Mouse (Mus musculus) adrenal gland, adult (tissue): ENCODE data around the gene Ackr4.

Experiments used
- DNase-seq, 2 experiments: peaks; one replicate each; pipeline ENCODE4 v3.0.0; 2022 to 2023; ENCODE audit warnings: low spot score in 1 of 2; ENCODE audit not compliant: inconsistent age in 2 of 2

The Ackr4 gene

DNA sequence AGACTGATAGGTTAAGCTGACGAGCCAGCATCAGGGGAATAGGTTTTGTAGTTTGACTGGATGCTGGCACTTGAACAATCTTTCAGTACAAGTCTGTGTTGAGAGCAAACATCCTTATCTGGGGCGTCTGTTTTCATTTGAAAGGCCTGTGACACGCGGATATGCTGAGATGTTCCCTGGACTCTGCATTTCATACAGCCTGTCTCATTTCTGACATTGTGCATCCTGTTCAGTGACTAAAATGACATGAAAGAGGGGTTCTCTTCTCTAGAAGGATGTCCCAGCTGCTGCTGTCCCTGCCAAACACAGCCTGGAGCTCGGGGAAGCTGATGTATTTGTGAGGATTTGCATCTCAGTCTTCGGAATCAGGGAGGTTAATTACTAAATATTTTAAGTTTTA, 19.3 kb downstream of the Ackr4 start:
- no peak for DNase-seq

DNA sequence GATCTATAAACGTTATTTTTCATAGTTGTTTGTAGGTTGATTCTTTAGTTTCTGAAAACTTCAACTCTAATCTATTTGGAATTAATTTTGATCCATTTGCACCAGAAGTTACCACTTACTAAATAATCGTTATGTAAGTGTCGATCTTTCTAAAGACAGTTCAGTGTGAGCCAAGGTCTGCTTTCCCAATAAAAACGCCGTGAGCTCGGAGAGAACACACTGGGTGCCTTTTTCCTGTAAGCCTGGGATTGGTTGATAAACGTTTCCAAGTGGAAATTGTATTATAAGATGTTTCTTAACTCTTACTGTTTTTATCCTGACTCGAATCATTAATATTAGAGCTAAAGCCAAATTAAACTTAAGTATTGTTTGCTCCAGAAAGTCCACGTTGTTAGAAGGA, 19.8 kb downstream of the Ackr4 start:
- no peak for DNase-seq

DNA sequence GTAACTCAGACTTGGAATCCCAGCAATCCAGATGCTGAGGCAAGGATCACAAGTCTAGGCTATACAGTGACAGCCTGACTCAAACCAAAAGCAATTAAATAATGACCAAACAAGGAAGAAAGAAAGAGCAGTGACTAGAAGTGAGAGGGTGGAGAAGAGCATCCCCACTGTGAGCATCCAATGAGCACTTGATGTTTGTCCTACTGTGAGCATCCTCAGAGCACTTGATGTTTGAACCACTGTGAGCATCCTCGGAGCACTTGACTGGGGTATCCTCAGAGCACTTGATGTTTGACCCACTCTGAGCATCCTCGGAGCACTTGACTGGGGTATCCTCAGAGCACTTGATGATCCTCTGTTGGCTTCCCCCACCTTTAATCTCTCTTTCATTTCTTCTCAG, 21.7 kb downstream of the Ackr4 start:
- no peak for DNase-seq

DNA sequence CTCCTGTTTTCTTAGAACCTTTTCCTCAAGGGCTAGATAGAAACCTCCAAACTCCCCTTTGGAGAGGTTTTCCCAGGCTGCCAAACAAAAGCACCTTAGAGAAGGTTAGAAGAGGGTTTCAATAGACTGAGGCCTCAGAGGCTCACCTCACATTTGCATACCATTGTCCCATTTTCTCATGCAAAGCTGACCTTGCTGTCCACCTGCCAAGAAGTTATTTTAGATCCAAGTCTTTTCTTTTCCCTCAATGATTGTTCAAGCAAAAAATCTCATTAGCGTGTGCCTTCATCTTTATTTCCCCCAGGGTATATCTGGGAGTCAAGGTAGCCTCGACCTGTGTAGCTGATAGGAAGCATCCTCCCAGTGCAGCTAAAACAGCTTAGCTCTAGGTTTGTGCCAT, 23.8 kb downstream of the Ackr4 start:
- DNase-seq, result no peak

DNA sequence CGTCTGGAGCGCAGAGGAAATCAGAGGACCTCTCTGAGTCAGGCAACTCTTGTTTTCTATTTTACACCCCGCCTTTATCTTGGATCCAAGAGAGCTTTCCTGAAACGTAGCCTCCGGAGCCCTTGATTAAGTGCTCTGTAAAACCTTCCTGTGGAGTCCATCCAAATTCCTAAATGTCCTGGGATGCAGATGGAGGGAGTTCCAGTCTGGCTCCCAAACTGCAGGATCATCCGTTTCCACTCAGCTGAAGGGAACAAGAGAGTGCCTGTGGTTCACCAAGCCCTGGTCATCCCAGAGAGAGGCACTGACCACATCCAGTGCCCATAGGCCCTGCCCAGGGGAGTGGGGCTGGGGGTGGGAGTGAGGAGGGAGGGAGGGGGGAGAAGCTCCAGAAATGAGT, 24.4 kb downstream of the Ackr4 start:
- DNase-seq, result no peak

DNA sequence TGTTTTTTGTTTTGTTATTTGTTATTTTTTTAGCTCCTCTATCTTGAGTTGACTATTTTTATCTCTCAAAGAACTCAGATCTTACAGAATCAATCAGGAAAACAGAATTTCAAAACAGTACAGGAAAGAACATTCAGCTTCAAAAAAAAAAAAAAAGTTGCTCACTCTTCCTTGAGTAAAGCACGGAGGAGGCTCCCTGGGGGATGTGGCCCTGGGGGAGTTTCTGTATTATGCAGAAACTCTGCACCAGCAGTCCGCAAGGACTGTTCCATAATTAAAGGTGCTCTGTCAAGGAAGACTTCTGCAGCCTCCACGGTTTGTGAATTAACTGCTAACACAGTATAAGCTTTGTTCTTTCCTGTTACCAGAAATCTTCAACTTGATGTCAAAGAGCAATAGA, 25.3 kb downstream of the Ackr4 start:
- DNase-seq, result no peak

DNA sequence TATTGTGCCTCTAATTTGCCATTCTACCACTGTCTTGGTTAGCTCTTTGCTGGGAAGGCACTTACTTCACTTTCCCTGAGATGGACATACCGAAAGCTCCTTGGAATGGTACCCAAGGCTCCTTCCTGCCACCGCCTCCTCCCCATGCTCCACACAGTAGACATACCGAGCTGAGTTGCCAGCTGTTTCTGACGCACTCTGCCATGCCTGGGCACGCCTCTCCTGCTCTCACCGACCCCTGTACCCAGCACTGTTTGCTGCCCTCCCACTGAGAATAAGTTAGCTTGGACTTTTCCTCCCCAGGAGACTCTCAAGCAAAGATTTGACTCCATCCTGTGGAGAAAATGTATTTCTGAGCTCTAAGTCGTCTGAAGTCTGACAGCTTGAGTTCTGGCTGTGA, 25.9 kb downstream of the Ackr4 start:
- no peak for DNase-seq

DNA sequence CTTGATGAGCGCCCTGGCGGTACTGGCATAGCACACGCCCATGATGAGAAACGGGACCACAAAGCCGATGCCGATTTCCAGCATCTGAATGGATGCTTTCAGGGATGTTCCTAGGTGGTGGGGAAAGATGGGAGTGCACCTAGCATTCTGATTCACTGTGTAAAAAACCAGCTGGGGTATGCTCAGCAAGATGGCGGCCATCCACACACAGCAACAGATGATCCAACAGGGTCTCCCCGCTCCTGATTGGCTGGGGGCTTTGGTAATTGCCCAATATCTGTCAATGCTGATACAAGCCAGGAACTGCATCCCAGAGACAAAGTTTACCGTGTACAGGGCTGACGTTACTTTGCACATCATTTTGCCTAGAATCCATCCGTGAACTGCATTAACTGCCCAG, 27.7 kb downstream of the Ackr4 start:
- no peak for DNase-seq

DNA sequence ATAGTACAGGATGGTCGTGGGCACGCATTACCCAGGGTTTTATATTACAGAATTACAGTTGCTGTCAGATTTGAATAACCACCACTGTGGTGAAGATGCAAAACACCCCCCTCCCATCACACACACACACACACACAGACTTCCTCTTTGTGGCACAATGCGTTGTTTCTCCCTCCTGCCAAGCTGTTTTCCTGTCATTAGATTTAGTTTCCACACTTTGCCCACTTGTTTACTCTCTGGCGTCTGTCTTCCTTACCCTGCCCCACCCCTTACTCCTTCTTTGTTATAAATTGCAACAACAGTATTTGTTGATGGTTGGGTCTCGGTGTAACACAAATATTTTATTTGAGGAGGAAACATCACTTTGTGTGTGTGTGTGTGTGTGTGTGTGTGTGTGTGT, 28.5 kb downstream of the Ackr4 start:
- no peak for DNase-seq

DNA sequence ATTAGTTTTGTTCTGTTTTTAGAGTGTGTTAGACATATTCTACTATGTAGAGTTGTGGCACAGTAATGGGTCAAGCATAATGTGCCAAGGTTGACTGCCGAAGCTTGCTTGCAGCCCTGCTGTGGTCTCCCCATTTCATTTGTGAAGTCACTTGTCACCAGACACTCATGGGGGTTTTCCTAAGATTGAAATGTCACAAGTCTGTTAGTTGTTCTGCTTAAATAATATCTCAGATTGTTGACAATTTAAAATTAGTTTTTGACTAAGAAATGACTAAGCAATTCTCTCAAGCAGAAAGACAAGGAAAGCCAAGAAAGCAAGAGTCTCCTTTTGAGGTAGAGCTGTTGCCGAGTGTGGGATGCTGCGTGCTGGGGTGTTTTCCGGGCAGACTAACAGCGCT, 33.8 kb downstream of the Ackr4 start:
- no peak for DNase-seq

DNA sequence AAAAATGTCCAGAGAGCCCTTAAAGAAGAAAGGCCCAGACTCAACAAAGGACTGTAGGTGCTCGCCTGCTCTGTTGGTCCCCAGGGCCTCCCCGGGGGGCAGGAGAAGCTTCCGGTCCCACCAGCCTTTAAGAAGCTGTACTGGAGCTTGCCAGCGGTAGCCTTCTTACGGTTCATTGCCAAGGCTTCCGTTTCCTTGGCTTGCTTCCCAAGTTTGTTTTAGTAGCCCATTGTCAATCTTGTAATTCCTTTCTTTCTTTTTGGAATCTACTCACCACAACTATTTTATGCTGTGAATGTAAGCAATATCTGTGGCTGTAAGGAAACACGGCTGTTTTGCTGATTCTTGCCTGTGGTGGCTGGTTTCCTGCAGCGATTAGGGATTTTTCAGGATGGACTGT, 38.2 kb downstream of the Ackr4 start:
- DNase-seq, result no peak

DNA sequence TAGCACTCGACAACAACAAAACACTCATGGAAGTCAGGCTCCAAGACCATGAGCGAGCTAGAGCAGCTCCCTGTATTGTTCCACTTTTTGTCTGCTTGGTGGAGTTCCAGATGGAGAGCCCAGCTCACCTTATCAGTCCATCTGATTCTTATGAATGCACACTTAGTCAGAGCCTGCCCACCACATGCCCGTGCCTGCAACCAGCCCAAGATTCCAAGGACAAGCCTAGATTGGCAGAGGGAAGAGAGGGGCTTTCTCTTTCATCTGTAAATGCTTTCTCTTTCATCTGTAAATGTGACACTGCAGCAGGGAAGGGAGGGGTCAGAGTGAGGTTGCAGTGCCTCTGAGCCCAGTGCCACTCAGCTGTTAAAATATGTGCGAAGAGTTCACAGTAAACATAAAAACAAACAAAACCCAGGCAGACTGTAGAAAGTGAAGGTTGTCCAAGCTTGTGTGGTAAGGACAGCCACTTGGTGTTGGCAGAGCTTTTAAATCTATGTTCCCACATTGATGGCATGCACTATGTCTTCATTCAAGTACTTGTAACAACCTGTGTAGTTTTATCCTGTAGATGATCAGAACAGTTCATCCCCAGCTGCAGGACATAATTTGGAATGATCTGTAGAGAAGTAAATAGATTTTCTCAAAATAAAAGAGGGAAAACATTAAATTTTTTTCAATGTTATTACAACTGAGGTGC, 40.9 kb downstream of the Ackr4 start:
- no peak for DNase-seq

DNA sequence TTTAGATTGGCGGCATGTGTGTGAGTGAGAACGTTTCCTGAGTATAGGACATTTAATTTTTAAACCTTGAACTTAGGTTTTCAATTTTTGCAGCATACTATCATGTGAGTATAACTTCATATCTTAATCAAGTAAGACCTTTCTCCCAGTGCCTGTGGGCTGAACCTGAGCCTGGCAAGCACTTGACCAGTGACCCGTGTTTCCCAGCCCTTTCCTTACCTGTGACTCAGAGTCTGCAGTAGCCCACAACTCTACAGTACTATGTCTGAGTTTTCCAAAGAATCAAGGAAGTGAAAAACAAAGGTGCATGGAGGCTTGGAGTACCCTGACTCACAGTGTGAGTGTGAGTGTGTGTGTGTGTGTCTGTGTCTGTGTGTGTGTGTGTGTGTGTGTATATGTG, 46.7 kb downstream of the Ackr4 start:
- no peak for DNase-seq

DNA sequence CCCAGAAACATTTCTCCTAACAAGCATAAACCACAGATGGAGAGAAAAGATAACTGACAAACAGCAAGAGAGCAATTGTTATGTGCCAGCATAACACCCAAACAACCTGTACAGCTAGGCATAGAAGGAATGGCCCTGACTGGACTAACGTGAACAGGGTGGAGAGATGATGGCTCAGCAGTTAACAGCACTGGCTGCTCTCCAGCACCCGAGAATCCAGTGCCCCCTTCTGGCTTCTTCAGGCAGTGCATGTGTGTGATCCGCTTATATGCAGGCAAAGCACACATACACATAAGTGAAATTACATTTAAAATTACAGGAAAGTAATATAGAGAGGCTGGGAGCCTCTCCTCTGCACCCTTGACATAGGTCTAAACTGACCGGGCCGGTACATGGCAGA, 47.4 kb downstream of the Ackr4 start:
- peak; percentile 22 to 76 for DNase-seq

DNA sequence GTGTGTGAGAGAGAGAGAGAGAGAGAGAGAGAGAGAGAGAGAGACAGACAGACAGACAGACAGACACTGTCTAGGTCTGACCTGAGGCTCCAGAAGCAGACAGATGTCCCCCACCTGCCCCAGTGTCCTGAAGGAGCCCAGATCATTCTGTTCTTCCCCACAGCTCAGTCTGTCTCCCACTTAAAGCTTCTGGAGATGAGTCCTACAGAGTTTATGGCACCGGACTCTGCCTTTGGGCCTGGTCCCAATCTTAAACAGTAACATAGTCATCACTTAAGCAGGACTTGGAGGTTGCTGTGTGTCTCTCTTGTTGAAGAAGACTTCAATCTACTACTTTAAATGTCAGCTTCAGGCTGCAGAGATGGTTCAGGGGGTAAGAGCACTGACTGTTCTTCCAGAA, 48.0 kb downstream of the Ackr4 start:
- DNase-seq, result no peak

DNA sequence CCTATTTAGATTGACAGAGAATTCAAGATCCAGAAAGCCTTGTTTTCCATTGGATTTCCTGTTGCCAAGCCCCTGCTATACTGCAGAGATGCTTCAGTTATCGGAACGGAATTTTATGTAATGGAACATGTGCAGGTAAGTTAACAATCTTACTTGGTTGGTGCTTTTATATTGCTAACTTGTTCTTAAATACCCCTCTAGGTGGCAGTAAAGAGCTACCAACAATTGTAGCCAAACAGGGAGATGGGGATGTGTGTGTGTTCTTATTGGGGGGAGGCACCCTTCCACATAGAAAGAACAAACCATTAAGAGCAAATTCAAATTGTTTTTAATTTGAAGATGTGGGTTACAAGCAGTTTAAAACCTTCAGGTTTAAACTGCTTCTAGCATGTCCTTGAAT, 50.9 kb downstream of the Ackr4 start:
- DNase-seq, result no peak

DNA sequence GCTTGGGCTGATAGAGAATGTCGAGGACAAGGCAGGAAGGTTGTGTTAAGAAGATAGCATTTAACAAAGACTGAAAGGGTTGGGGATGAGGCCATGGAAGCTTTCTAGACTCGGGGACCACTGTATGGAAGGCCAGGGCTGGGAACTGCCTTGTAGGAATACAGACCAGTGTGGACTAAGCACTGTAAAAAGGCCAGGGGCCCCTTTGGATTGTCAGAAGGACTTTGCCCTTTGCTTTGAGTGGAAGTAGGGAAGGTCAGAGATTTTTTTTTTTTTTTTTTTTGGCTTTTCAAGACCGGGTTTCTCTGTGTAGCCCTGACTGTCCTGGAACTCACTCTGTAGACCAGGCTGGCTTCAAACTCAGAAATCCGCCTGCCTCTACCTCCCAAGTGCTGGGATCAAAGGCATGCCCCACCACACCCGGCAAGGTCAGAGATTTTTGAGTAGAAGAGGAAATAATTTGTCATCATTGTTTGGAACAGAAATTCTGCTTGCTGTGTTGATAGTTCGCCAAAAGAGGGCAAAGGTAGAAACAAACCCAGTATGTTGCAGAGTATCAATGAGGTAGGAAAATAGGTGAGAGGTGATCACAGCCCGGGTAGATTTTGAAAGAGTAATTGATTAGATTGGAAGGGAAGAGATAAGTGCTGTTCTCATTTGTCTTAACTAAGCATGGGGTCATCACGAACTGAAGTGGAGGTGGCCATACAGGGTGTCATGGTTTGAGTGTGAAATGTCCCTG, 55.7 kb downstream of the Ackr4 start:
- no peak for DNase-seq

DNA sequence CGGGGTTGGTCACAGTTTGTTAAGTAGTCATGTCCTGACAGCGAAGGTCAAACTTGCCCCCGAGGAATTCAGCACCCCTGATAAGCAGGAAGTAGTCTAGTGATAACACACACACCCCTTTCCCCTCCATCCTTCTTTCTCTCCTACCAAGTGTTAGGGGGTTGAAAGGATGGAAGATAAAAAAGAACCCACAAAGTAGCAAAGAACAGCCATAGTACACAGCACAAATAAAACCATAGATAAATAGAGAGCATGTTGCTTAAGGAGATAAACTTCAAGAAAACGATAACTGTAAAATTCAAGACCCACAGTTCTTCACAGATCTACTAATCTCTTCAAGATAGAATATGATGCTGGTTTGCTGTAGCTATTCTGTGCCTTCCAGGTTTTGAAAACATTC, 56.5 kb downstream of the Ackr4 start:
- DNase-seq, result no peak

DNA sequence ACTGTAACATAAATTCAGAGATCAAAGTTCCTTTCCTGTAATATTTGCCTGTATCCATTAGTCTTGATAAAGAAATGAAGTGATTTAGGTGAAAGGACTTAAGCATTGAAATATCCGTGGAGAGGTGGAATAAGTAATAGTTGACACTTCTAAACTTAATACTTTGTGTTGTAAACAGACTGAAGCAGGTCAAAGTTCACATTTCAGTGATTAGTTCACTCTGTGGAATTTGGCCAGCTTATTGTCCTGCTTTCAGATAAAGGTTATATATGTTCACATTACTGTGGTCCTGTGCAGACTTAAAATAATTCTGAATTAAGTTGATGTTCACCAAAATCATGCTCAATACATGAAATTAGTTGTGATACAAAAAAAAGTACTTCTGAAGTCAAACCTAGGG, 62.2 kb downstream of the Ackr4 start:
- no peak for DNase-seq

DNA sequence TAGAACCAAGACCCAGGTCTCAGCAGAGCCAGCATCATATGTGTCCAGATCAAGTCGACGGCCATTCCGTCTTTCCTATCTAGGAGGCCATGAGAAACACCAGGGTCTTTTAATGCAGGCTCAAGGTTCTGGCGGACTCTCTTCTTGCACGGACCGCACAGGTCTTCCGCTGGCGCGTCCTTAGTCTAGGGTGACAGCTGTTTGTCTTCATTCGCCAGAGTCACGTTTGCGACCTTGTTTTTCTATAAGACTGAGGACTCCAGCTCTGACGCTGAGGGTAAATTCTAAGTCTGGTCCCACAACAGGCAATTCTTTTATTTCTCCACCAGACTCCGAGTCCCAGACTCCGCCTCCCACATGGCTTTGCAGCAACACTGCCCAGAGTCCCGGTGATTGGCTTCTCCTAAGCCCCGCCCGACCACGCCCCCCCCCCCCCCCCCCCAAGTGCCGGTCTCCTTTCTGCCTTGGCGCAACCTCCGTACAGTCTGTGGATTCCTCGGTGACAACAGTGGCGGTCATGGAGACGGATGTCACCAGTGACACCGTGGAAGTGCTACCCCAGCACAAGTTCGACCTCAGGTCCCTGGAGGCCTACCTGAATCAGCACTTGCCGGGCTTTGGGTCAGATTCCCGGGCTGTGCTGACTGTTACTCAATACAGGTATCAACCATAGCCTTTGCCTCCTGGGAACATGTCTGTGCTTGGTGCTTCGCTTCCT, 63.3 kb downstream of the Ackr4 start, which contains the start of gene Acad11:
Gene Acad11 (plus strand): TSS at position 134 of the 718 bp plus-strand sequence.
- DNase-seq, result peak; percentile 87 to 97

DNA sequence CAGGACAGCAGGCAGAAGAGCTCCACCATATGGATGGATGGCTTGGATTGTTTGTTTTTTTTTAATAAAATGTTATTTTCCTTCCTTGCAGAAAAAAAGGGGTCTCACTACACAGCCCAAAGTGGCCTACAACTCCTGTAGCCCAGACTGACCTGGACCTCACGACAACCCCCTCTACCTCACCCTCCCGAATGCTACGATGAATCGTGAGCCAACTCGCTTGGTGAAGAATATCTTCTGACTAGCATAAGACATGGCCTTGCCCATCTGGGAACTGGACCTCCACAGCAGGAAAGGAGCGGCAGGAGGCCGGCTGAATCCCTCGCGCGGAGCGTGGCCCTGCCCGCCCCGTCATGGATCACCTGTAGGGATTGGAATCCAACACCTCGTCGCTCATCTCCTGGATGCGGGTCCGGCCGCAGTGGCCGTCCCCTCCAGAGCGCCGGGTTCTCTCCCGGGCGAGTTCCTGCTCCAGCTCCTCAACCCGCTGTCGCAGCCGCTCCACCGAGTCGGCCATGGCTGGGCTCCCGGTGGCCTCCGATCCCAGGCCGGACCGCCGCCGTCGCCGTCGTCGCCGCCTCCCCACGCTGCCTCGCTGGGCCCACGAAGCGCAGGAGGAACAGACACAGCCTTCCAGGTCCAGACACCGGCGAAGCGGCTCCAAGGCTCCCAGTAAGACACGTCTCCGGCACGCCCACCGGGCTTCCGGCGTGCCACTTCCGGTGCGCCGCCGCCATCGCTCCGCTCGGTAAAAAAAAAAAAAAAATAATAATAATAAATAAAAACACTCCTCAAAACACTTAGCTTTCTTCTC, 64.1 kb downstream of the Ackr4 start, which contains the start of gene Uba5:
Gene Uba5 (minus strand): TSS at position 705 of the 814 bp plus-strand sequence.
- peak in 1 of 2 experiments; percentile 78 for DNase-seq
